Mouse (Mus musculus): ENCODE results near the gene Rbm43. TPM values are rescaled to one million over a fixed set of nuclear protein-coding genes. Genes with fewer than 3 reads are reported as not detected.

Gene Rbm43
- 10.8 TPM in 2 replicates for polyA plus RNA-seq (2015; fragmentation: Nextera tagmentation; extraction: Ambion mirVana)

- no peaks in the 10 kb centered on the region for H3K36me3 ChIP-seq
- WGBS: 1% methylated on average over 48 of the region's 48 CpGs
Observed at GRCm38 (mm10) chr2:51934574-51935334, at the start of gene Rbm43. Gene Rbm43, minus strand, starts transcription at chr2:51935163.

DNA sequence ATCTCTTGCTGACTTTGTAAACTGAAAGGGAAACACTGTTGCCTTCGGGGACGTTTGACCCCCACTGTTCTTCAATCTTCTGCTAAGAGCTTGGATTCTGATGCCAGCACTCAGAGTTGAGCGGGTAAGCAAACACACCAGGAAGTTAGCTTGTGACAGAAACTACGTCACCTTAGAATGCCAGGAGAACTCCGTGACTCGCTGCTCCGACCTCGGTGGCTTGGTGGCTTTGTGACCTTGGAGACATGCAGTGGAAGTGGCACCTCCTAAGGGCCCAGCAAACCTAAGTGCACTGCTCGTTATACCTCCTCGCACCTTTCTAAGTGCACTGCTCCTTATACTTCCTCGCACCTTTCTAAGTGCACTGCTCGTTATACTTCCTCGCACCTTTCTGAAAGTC lies 47.3 kb upstream of the Rbm43 start:
- 67% methylated on average over 13 of the region's 13 CpGs for WGBS
- ATAC-seq: no peak
- no peak overlapping the region for H3K27ac ChIP-seq

More at GRCm38 (mm10) chr2:51934574-51935334, at the start of gene Rbm43:
- Histone ChIP-seq H3K27me3 (replicated peaks) (no peaks in the 10 kb centered on the region), H3K27ac (peak within 1 kb of the TSS; percentile 58), H3K4me1 (replicated peaks) (0 out of 2 replicates have a peak, but pooled peaks cover 2% of the 10 kb centered on the region), H3K9me3 (no peaks in the 10 kb centered on the region), H3K4me3 (replicated peaks) (peak within 1 kb of the TSS; percentile 67), H3K9ac (peak within 1 kb of the TSS; percentile 66), H3K4me2 (replicated peaks) (peak within 1 kb of the TSS; percentile 90)
- ATAC-seq: peak; percentile 86

GRCm38 (mm10) chr2:51981630-51982029 lies 46.7 kb upstream of the Rbm43 start:
- Histone ChIP-seq H3K9ac (no peak overlapping the region), H3K27me3 (replicated peaks) (no peaks in the 10 kb centered on the region), H3K4me1 (replicated peaks) (no peaks in the 10 kb centered on the region), H3K4me2 (replicated peaks) (0 out of 2 replicates have a peak overlapping the region, but pooled peaks have one; percentile 26), H3K36me3 (no peaks in the 10 kb centered on the region), H3K27ac (peak overlapping the region; percentile 36; the same call in 1 of the 2 replicates), H3K4me3 (replicated peaks) (no peak overlapping the region), H3K9me3 (peaks cover 6% of the 10 kb centered on the region; the same call in 1 of the 2 replicates)
- no peak for ATAC-seq
- WGBS: 35% methylated on average over 11 of the region's 11 CpGs

More for the DNA sequence above, 47.3 kb upstream of the Rbm43 start:
- no peaks in the 10 kb centered on the region for H3K36me3 ChIP-seq
- H3K9ac ChIP-seq: no peak overlapping the region
- no peaks in the 10 kb centered on the region for H3K27me3 ChIP-seq (replicated peaks)
- H3K4me2 ChIP-seq (replicated peaks): no peak overlapping the region
- H3K9me3 ChIP-seq: peaks cover 6% of the 10 kb centered on the region; the same call in 1 of the 2 replicates
- H3K4me1 ChIP-seq (replicated peaks): no peaks in the 10 kb centered on the region
- H3K4me3 ChIP-seq (replicated peaks): no peak overlapping the region

DNA sequence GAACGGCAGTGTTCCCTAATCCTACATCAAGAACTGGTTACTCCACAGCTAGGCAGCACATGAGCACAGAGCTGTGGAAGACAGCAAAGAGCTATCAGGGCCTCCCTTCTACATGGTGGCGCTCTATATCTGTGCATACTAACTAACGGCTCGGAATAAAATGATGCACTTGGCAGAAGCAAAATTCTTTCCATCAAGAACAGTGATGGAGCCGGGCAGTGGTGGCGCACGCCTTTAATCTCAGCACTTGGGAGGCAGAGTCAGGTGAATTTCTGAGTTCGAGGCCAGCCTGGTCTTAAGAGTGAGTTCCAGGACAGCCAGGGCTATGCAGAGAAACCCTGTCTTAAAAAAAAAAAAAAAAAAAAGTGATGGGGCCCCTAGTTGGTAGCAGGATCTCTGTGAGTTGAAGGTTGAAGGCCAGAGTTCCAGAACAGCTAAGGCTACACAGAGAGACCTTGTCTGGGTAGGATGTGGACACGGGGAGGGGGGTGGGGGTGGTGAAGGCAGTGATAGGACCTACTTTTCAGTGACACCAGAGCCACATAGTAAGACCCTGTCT lies 38.5 kb upstream of the Rbm43 start, which contains the start of gene Nmi:
Gene Nmi (minus strand): TSS at position 85 of the 559 bp plus-strand sequence.
- Histone ChIP-seq H3K27me3 (replicated peaks) (no peaks in the 10 kb centered on the region), H3K9me3 (no peaks in the 10 kb centered on the region), H3K9ac (peak within 1 kb of the TSS; percentile 58), H3K27ac (peak within 1 kb of the TSS; percentile 85), H3K4me1 (replicated peaks) (no peaks in the 10 kb centered on the region), H3K4me2 (replicated peaks) (peak within 1 kb of the TSS; percentile 72), H3K36me3 (no peaks in the 10 kb centered on the region), H3K4me3 (replicated peaks) (peak within 1 kb of the TSS; percentile 62)
- ATAC-seq: peak; percentile 75
- 74% methylated on average over 9 of the region's 9 CpGs for WGBS

GRCm38 (mm10) chr2:51972641-51973409 lies 37.9 kb upstream of the Rbm43 start:
- Histone ChIP-seq H3K9ac (peak overlapping the region; percentile 58), H3K9me3 (no peaks in the 10 kb centered on the region), H3K36me3 (no peaks in the 10 kb centered on the region), H3K27me3 (replicated peaks) (no peaks in the 10 kb centered on the region), H3K4me3 (replicated peaks) (peak overlapping the region; percentile 62), H3K4me2 (replicated peaks) (peak overlapping the region; percentile 72), H3K27ac (peak overlapping the region; percentile 85), H3K4me1 (replicated peaks) (no peaks in the 10 kb centered on the region)
- peak; percentile 94 for ATAC-seq
- 2% methylated on average over 40 of the region's 40 CpGs for WGBS

DNA sequence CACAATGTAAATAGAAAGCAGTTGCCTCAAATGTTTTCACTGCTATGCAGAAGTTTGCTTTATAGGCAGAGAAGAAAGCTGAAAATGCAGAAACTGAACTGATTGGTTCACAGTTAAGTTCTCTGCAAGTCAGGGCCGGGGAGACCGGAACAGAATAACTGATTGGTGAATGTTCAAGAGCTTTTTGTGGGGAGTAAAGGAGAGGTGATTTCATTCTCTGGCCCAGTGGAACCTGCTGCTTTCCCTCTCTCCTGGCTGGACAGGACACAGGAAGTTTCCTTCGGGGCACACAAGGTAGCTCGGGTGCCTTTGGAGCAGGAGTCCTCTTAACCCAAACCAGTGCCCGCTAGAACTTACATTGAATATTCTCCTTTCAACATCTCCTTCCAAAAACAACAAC lies 37.2 kb upstream of the Rbm43 start:
- no peak overlapping the region for H3K9ac ChIP-seq
- H3K4me2 ChIP-seq (replicated peaks): peak overlapping the region; percentile 72
- H3K4me3 ChIP-seq (replicated peaks): peak overlapping the region; percentile 62
- H3K36me3 ChIP-seq: no peaks in the 10 kb centered on the region
- 62% methylated on average over 5 of the region's 5 CpGs for WGBS
- no peaks in the 10 kb centered on the region for H3K9me3 ChIP-seq
- no peaks in the 10 kb centered on the region for H3K4me1 ChIP-seq (replicated peaks)
- peak; percentile 65 for ATAC-seq
- H3K27ac ChIP-seq: no peak overlapping the region; the same call in 1 of the 2 replicates
- no peaks in the 10 kb centered on the region for H3K27me3 ChIP-seq (replicated peaks)

GRCm38 (mm10) chr2:51970897-51971296 lies 35.9 kb upstream of the Rbm43 start:
- no peaks in the 10 kb centered on the region for H3K9me3 ChIP-seq
- H3K36me3 ChIP-seq: no peaks in the 10 kb centered on the region
- no peak overlapping the region for H3K27ac ChIP-seq
- H3K9ac ChIP-seq: no peak overlapping the region
- no peak for ATAC-seq
- no peaks in the 10 kb centered on the region for H3K4me1 ChIP-seq (replicated peaks)
- H3K4me3 ChIP-seq (replicated peaks): no peak overlapping the region
- 97% methylated on average over 4 of the region's 4 CpGs for WGBS
- no peaks in the 10 kb centered on the region for H3K27me3 ChIP-seq (replicated peaks)
- no peak overlapping the region for H3K4me2 ChIP-seq (replicated peaks)

DNA sequence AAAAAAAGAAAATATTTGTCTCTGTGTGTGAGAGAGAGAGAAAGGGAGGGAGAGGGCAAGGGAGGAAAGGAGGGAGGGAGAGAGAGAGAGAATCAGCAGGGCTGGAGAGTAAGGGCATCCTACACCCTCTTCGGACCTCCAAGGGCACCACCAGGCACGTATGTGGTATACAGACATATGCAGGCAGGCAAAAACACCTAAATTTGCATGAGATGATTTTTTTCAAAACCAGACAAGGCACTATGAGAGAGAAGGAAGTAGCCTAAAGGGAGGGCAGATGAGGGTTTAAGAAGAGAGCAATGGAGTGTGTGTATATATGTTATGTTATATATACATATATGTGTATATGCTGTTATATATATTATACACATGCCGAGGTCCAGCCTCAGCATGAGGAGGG lies 32.3 kb upstream of the Rbm43 start:
- 62% methylated on average over 3 of the region's 3 CpGs for WGBS
- Histone ChIP-seq H3K27ac (no peak overlapping the region), H3K36me3 (no peaks in the 10 kb centered on the region), H3K9me3 (no peaks in the 10 kb centered on the region), H3K4me3 (replicated peaks) (no peak overlapping the region), H3K4me2 (replicated peaks) (no peak overlapping the region), H3K27me3 (replicated peaks) (no peaks in the 10 kb centered on the region), H3K9ac (no peak overlapping the region), H3K4me1 (replicated peaks) (no peaks in the 10 kb centered on the region)
- ATAC-seq: no peak

DNA sequence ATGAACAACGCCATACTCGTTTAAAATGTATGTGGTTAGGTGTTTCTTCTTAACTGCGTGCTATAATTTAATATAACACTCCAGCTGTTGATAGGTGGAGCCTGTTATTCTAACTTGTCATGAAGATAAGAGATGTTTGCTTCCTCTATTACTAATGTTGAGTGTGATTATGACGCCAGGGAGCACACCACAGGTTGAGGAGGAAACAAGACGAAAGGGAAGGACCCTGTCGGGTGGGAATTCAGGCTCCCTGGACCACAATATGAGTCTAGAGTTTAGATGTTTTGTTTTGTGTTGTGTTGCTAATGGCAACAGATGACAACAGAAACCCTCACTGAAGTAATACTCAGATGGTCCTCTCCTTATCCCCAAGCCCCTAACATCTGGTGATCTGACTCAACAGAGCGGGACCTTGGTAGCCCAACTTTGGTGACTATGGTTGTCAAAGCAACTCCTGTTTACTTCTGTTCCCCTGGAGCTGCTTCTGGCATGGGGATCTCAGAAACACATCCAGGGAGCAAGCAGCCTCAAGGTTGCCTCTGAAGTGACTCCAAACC lies 18.8 kb upstream of the Rbm43 start:
- Histone ChIP-seq H3K9ac (no peak overlapping the region), H3K36me3 (no peaks in the 10 kb centered on the region), H3K27me3 (replicated peaks) (no peaks in the 10 kb centered on the region), H3K27ac (no peak overlapping the region), H3K4me1 (replicated peaks) (no peaks in the 10 kb centered on the region), H3K9me3 (no peaks in the 10 kb centered on the region), H3K4me2 (replicated peaks) (no peak overlapping the region), H3K4me3 (replicated peaks) (no peak overlapping the region)
- 82% methylated on average over 7 of the region's 7 CpGs for WGBS
- ATAC-seq: no peak

DNA sequence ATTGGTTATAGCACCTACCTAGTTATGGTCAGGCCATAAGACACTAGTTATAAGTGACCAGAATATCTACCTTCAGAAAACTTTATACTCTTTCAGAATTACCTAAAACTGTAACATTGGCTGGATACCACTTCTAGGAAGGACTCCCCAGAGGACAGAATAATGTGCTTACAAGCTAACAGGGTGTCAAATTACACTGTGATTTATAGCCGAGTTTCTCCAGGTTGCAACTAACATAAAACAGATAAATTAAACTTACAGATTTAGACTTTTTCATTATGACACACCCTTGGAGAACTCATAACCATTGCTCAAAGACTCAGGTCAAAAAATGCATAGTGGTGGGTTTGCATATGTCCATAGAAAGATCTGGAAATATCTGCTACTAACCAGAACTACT lies 15.9 kb upstream of the Rbm43 start:
- no peak overlapping the region for H3K4me2 ChIP-seq (replicated peaks)
- no peak for ATAC-seq
- H3K9ac ChIP-seq: no peak overlapping the region
- H3K36me3 ChIP-seq: no peaks in the 10 kb centered on the region
- H3K9me3 ChIP-seq: no peaks in the 10 kb centered on the region
- WGBS: 35% methylated on average over 1 of the region's 1 CpGs
- H3K27ac ChIP-seq: no peak overlapping the region
- no peak overlapping the region for H3K4me3 ChIP-seq (replicated peaks)
- no peaks in the 10 kb centered on the region for H3K27me3 ChIP-seq (replicated peaks)
- no peaks in the 10 kb centered on the region for H3K4me1 ChIP-seq (replicated peaks)

DNA sequence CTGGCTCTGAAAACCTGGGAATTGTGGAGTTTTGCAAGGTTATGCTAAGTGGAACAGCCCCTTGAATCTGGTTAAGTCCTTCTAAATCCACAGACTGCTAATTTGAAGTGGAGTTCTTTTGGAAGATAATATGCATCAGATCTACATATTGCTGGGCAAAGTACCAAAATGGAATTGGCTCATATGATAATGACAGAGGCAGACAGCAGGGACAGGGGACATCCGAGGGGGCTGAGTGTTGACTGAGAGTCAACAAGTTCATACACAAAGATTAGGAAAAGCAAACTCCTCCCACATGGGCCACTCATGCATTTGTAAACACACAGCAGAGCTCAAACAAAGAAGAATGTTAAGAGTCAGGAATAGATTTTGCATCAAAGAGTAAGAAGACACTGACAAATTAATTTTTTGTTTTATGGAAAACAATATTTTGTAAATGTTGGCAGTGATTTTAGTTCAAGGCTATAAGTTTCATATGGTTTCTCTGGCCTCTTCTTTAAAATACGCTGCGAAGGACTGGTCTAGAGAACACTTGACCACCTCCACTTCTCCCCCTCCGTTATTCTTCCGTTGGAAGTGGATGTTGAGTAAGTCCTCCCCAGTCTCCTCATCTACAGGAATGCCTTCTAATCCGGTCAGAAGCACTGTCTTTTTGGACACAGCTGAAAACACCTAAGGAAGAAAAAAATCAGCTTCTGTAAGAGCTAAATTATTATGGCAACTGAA lies 13.3 kb upstream of the Rbm43 start:
- no peak overlapping the region for H3K9ac ChIP-seq
- H3K9me3 ChIP-seq: no peaks in the 10 kb centered on the region
- H3K36me3 ChIP-seq: no peaks in the 10 kb centered on the region
- no peaks in the 10 kb centered on the region for H3K4me1 ChIP-seq (replicated peaks)
- WGBS: 68% methylated on average over 6 of the region's 6 CpGs
- ATAC-seq: no peak
- H3K4me2 ChIP-seq (replicated peaks): no peak overlapping the region
- H3K27ac ChIP-seq: no peak overlapping the region
- no peaks in the 10 kb centered on the region for H3K27me3 ChIP-seq (replicated peaks)
- H3K4me3 ChIP-seq (replicated peaks): no peak overlapping the region

All from intestine, embryonic 15.5 days (tissue).